Mouse (Mus musculus): ENCODE measurements around the gene Farp2. TPM values are rescaled to one million over a fixed set of nuclear protein-coding genes. Genes with fewer than 3 reads are reported as not detected.

Farp2 gene
- total RNA-seq, 2 experiments from 2014 or later = 8.7 to 8.9 TPM

Other genes with a start within 250 kb of the Farp2 start
- gene Mterf4, start 206.2 kb upstream of the Farp2 start, total RNA-seq (2021) = 10 to 100 TPM; 22.3 to 22.8 TPM
- gene Ppp1r7, start 169.2 kb upstream of the Farp2 start, total RNA-seq (2021) = 10 to 100 TPM; 66.8 to 68.1 TPM
- 10 to 100 TPM; 10.1 to 10.8 TPM for gene Pask, start 168.6 kb upstream of the Farp2 start, total RNA-seq (2021)
- under 1 TPM; 0.10 to 0.34 TPM for gene Ano7, start 138.1 kb upstream of the Farp2 start, total RNA-seq (2021)
- gene Hdlbp, start 33.3 kb upstream of the Farp2 start, total RNA-seq (2021) = 100 to 1,000 TPM; 123 to 124 TPM
- gene Stk25, start 146.6 kb downstream of the Farp2 start, total RNA-seq (2021) = 100 to 1,000 TPM; 352 to 377 TPM
- 10 to 100 TPM; 45.0 to 48.7 TPM for gene Bok, start 173.6 kb downstream of the Farp2 start, total RNA-seq (2021)
- 10 to 100 TPM; 85.1 to 89.7 TPM for gene Atg4b, start 239.4 kb downstream of the Farp2 start, total RNA-seq (2021)
- 10 to 100 TPM; 38.1 to 40.2 TPM for gene Thap4, start 242.8 kb downstream of the Farp2 start, total RNA-seq (2021)